Mouse (Mus musculus): ENCODE measurements around the gene Tmem203.

DNA sequence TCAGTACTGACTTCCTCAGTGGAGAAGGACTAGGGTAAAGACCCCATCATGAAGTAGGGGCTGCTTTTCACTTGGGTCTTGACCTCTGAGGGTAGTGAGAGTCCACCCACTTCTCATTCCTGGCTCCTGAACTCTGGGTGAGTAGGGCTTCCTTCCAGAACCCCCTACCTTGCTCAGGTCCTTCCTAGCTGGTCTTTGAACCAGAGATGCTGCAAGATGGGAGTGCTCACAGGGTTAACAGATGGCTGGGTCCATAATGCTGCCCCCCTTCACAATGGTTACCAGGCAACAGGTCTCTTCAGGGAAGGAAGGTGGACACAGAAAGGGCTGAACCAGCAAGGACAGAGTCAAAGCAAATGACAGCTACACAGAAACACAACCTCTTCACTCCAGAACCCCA, 36.8 kb upstream of the Tmem203 start, which contains the start of gene Fam166a:
- no peak for TF ChIP-seq CTCF (conservative IDR thresholded peaks at IDR 0.05; ENCODE audit: low read length)
- no peak for TF ChIP-seq POU5F1 (IDR thresholded peaks at IDR 0.05; ENCODE audit: borderline replicate concordance, low read length)
- no peak for TF ChIP-seq NANOG (IDR thresholded peaks at IDR 0.05; ENCODE audit: borderline replicate concordance, low read length)

All from E14TG2a.4 (cell line).